ENCODE assay signal across 29 mouse cellular contexts in the genomic region with DNA sequence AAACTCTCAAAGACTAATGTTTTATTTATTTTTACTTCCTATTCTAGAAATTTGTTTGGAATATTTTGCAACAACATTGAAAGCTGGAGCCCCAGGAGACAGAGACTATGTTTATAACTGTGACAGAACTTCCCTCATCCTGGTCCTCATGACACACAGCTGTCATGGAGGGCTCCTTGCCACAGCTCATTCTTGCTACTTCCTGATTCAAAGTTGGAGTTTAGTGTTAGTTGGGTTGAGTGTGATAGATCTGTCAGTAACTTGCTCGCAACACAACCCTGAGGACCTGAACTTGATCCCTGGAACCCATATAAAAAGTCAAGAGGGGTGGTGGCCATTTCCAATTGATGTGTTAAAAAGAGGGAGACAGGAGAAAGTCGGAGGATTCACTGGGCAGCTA.
DNase-seq lines count a peak whose midpoint lies in the region; ATAC-seq and TF ChIP-seq lines count a peak whose summit lies in the region.
"Had no signal": no experiment of that assay in that cellular context is flagged by ENCODE, and none has a peak within 500 bp of the region (broad histone marks: within the 10 kb centered on the region; RNA-seq: fewer than 3 reads in every experiment).

No protein-coding gene starts in this region.

- DNase-seq in lung, embryonic 14.5 days = peak; percentile 44
- DNase-seq in lung, adult 2 months = no peak
- peak; percentile 35 for DNase-seq in lung, postnatal 0 days (ENCODE audit: low spot score)
- peak; percentile 9 for DNase-seq in lung, postnatal 14 days
- peak; percentile 40 for DNase-seq in lung, postnatal 36 days
- DNase-seq in layer of hippocampus, adult 18-20 months (ENCODE audit: low spot score in 2 of 2) = no peak
- no peak for DNase-seq in thymus, adult 18-20 months
- DNase-seq in embryo, embryonic 10 days (ENCODE audit: low spot score) = no peak
- DNase-seq: adrenal gland, adult 8-10 months; adrenal gland, postnatal 14 days; adrenal gland, postnatal 36 days; B cell, adult 2 months; cerebellum, adult 11-12 months; cerebellum, adult 2 months; cerebellum, adult 9-10 months; cerebellum, postnatal 10 days; cerebellum, postnatal 25 days; embryo, embryonic 11 days had no signal

- H3K9me3 ChIP-seq in lung, embryonic 14.5 days (ENCODE audit: low read depth, low read length) = no peaks in the 10 kb centered on the region
- H3K9me3 ChIP-seq in lung, postnatal 0 days (ENCODE audit: low read length) = no peaks in the 10 kb centered on the region
- H3K9me3 ChIP-seq: embryonic facial prominence, embryonic 13.5 days; embryonic facial prominence, embryonic 15.5 days; forebrain, embryonic 10.5 days; forebrain, embryonic 12.5 days; G1E had no signal

- H3K4me1 ChIP-seq in lung, embryonic 14.5 days (ENCODE audit: insufficient read depth) = no peaks in the 10 kb centered on the region
- no peaks in the 10 kb centered on the region for H3K4me1 ChIP-seq in lung, adult 2 months (ENCODE audit: control insufficient read depth, insufficient read depth, low read length)
- H3K4me1 ChIP-seq in lung, postnatal 0 days (ENCODE audit: insufficient read depth, low read depth, low read length) = no peaks in the 10 kb centered on the region
- H3K4me1 ChIP-seq: embryonic facial prominence, embryonic 13.5 days; embryonic facial prominence, embryonic 15.5 days; forebrain, embryonic 12.5 days had no signal

- H3K36me3 ChIP-seq in lung, embryonic 14.5 days (ENCODE audit: insufficient read depth) = no peaks in the 10 kb centered on the region
- no peaks in the 10 kb centered on the region for H3K36me3 ChIP-seq in lung, postnatal 0 days (ENCODE audit: insufficient read depth, low read length)
- H3K36me3 ChIP-seq: embryonic facial prominence, embryonic 13.5 days; embryonic facial prominence, embryonic 15.5 days; forebrain, embryonic 10.5 days; forebrain, embryonic 12.5 days; G1E had no signal

- no peaks in the 10 kb centered on the region for H3K27me3 ChIP-seq in lung, embryonic 14.5 days (ENCODE audit: insufficient read depth, low read length)
- H3K27me3 ChIP-seq in lung, postnatal 0 days (replicated peaks; ENCODE audit: insufficient read depth, low read length) = no peaks in the 10 kb centered on the region
- H3K27me3 ChIP-seq: CH12.LX; embryonic facial prominence, embryonic 13.5 days; embryonic facial prominence, embryonic 15.5 days; forebrain, embryonic 12.5 days; Patski had no signal

- no peak overlapping the region for H3K9ac ChIP-seq in lung, embryonic 14.5 days
- no peak overlapping the region for H3K9ac ChIP-seq in lung, postnatal 0 days (replicated peaks; ENCODE audit: low read depth)
- H3K9ac ChIP-seq: embryonic facial prominence, embryonic 13.5 days; embryonic facial prominence, embryonic 15.5 days; forebrain, embryonic 12.5 days had no signal

- no peak for TF ChIP-seq CTCF in lung, embryonic 14.5 days (IDR thresholded peaks at IDR 0.05; ENCODE audit: low read depth)
- TF ChIP-seq CTCF in lung, adult 2 months (IDR thresholded peaks at IDR 0.05; ENCODE audit: insufficient read depth, low read length) = no peak
- no peak for TF ChIP-seq CTCF in lung, postnatal 0 days (IDR thresholded peaks at IDR 0.05)

- TF ChIP-seq EP300 in lung, postnatal 0 days (IDR thresholded peaks at IDR 0.05) = no peak

- H3K4me3 ChIP-seq in lung, embryonic 14.5 days (ENCODE audit: low read depth, low read length) = no peak overlapping the region
- no peak overlapping the region for H3K4me3 ChIP-seq in lung, adult 2 months (replicated peaks; ENCODE audit: extremely low read depth, low read depth, low read length)
- no peak overlapping the region for H3K4me3 ChIP-seq in lung, postnatal 0 days (ENCODE audit: low read depth, low read length)
- H3K4me3 ChIP-seq: embryonic facial prominence, embryonic 13.5 days; embryonic facial prominence, embryonic 15.5 days; erythroblast, embryonic 14.5 days; forebrain, embryonic 10.5 days; forebrain, embryonic 12.5 days had no signal

- no peak overlapping the region for H3K4me2 ChIP-seq in lung, embryonic 14.5 days
- no peak overlapping the region for H3K4me2 ChIP-seq in lung, postnatal 0 days (replicated peaks; ENCODE audit: low read depth, low read length)
- H3K4me2 ChIP-seq: embryonic facial prominence, embryonic 13.5 days; embryonic facial prominence, embryonic 15.5 days; forebrain, embryonic 12.5 days had no signal

- 42% methylated on average over 2 of the region's 2 CpGs for WGBS in lung, embryonic 14.5 days
- 58% methylated on average over 2 of the region's 2 CpGs for WGBS in lung, adult 2 months
- 47% methylated on average over 2 of the region's 2 CpGs for WGBS in lung, postnatal 0 days

- no peak for TF ChIP-seq POLR2A in lung, adult 2 months (IDR thresholded peaks at IDR 0.05; ENCODE audit: borderline replicate concordance, extremely low read depth, low read depth, low read length)

- no peak overlapping the region for H3K27ac ChIP-seq in lung, embryonic 14.5 days (ENCODE audit: low read depth)
- H3K27ac ChIP-seq in lung, postnatal 0 days (ENCODE audit: low read length) = no peak overlapping the region
- H3K27ac ChIP-seq: embryonic facial prominence, embryonic 13.5 days; embryonic facial prominence, embryonic 15.5 days; forebrain, embryonic 10.5 days; forebrain, embryonic 12.5 days had no signal

- no peak; the same call in 1 of the 2 replicates for ATAC-seq in lung, embryonic 14.5 days (ENCODE audit: insufficient read depth)
- ATAC-seq in lung, postnatal 0 days = peak; percentile 26; the same call in 1 of the 2 replicates
- ATAC-seq: activated CD4-positive, CD25-positive, alpha-beta regulatory T cell, adult 4 months; CD4-positive, CD25-positive, alpha-beta regulatory T cell, adult 4 months; forebrain, embryonic 14.5 days; Patski had no signal

Comparison
In these comparisons a context has a peak if more than half of its experiments do, and no peak if none do; other contexts are left out.
1. DNase-seq: peak in lung, embryonic 14.5 days (single experiment), lung, postnatal 0 days (single experiment), lung, postnatal 14 days (single experiment) and lung, postnatal 36 days (single experiment); none in lung, adult 2 months (single experiment), layer of hippocampus, adult 18-20 months (0 of 2), thymus, adult 18-20 months (0 of 2) and embryo, embryonic 10 days (single experiment).